ENCODE assay signal across 7 mouse cellular contexts in the genomic region with DNA sequence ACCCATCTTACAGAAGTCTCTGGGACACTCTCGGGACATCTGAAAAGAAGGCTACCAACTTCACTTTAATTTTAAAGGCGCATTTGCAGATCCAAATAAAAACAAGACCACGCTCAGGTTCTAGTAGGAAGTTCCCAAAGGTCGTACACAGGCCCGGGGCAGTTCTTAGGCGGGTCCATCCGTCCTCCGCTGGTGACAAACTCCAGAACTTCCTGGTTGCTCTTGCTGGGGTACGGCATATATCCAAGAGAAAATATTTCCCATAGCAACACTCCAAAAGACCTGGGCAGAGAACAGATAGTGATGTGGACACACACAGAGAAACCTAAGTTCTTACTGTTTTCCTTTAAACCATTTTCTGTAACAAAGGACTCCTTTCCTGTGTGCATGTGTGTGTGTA.
"Had no signal": no experiment of that assay in that cellular context is flagged by ENCODE, and none has a peak within 500 bp of the region (broad histone marks: within the 10 kb centered on the region; RNA-seq: fewer than 3 reads in every experiment).

No protein-coding gene starts in this region.

- ATAC-seq: midbrain, embryonic 13.5 days; midbrain, embryonic 16.5 days had no signal

- H3K4me2 ChIP-seq: lung, embryonic 14.5 days; midbrain, embryonic 13.5 days; neural tube, embryonic 13.5 days; neural tube, embryonic 15.5 days had no signal

- H3K4me3 ChIP-seq: midbrain, embryonic 10.5 days; midbrain, embryonic 13.5 days; myocyte; neural tube, embryonic 13.5 days; neural tube, embryonic 15.5 days had no signal

- H3K9ac ChIP-seq: lung, embryonic 14.5 days; midbrain, embryonic 13.5 days; neural tube, embryonic 13.5 days; neural tube, embryonic 15.5 days had no signal

- H3K27ac ChIP-seq: midbrain, embryonic 10.5 days; midbrain, embryonic 13.5 days; neural tube, embryonic 13.5 days; neural tube, embryonic 15.5 days had no signal

- H3K36me3 ChIP-seq: midbrain, embryonic 10.5 days; midbrain, embryonic 13.5 days; neural tube, embryonic 13.5 days; neural tube, embryonic 15.5 days had no signal

- H3K27me3 ChIP-seq: midbrain, embryonic 13.5 days; neural tube, embryonic 13.5 days; neural tube, embryonic 15.5 days had no signal

- H3K9me3 ChIP-seq: midbrain, embryonic 10.5 days; neural tube, embryonic 13.5 days; neural tube, embryonic 15.5 days had no signal
